Mouse (Mus musculus): ENCODE data around the gene Olfr763. TPM values are rescaled to one million over a fixed set of nuclear protein-coding genes. Genes with fewer than 3 reads are reported as not detected.

Olfr763 gene
- not detected in 2 replicates for polyA plus RNA-seq (2015; fragmentation: Nextera tagmentation; extraction: Ambion mirVana)

- H3K4me1 ChIP-seq (replicated peaks; ENCODE audit: control insufficient read depth, insufficient read depth): no peaks in the 10 kb centered on the region
- no peak within 1 kb of the TSS for H3K9ac ChIP-seq (ENCODE audit: low read length)
- DNase-seq (ENCODE audit: low spot score): no peak
- no peak within 1 kb of the TSS for H3K4me2 ChIP-seq (replicated peaks; ENCODE audit: low read depth)
- no peak for TF ChIP-seq CTCF (IDR thresholded peaks at IDR 0.05; ENCODE audit: low read depth)
- TF ChIP-seq EP300 (optimal IDR thresholded peaks at IDR 0.05): no peak
- H3K27ac ChIP-seq (replicated peaks): no peak within 1 kb of the TSS
- H3K9me3 ChIP-seq (ENCODE audit: control insufficient read depth, low read length): no peaks in the 10 kb centered on the region
- WGBS: 79% methylated on average over 2 of the region's 2 CpGs
- no peaks in the 10 kb centered on the region for H3K27me3 ChIP-seq (ENCODE audit: control insufficient read depth, insufficient read depth, low read length)
- H3K4me3 ChIP-seq (ENCODE audit: low read depth, low read length): no peak within 1 kb of the TSS
- ATAC-seq (ENCODE audit: low FRiP score, low TSS enrichment): no peak
- no peaks in the 10 kb centered on the region for H3K36me3 ChIP-seq (ENCODE audit: control insufficient read depth, insufficient read depth, low read length)
These were observed at the start of gene Olfr763 for GRCm38 (mm10) chr10:129010288-129010841. Gene Olfr763 (plus strand): TSS chr10:129010791.

- H3K27ac ChIP-seq (replicated peaks): no peak overlapping the region
- no peak overlapping the region for H3K4me3 ChIP-seq (ENCODE audit: low read depth, low read length)
- no peak overlapping the region for H3K4me2 ChIP-seq (replicated peaks; ENCODE audit: low read depth)
- ATAC-seq (ENCODE audit: low FRiP score, low TSS enrichment) (no peak), DNase-seq (ENCODE audit: low spot score) (no peak)
- H3K9me3 ChIP-seq (ENCODE audit: control insufficient read depth, low read length): no peaks in the 10 kb centered on the region
- no peaks in the 10 kb centered on the region for H3K36me3 ChIP-seq (ENCODE audit: control insufficient read depth, insufficient read depth, low read length)
- no peak overlapping the region for H3K9ac ChIP-seq (ENCODE audit: low read length)
- WGBS: 60% methylated on average over 2 of the region's 2 CpGs
- no peaks in the 10 kb centered on the region for H3K27me3 ChIP-seq (ENCODE audit: control insufficient read depth, insufficient read depth, low read length)
- TF ChIP-seq CTCF (IDR thresholded peaks at IDR 0.05; ENCODE audit: low read depth): no peak
- no peak for TF ChIP-seq EP300 (optimal IDR thresholded peaks at IDR 0.05)
- no peaks in the 10 kb centered on the region for H3K4me1 ChIP-seq (replicated peaks; ENCODE audit: control insufficient read depth, insufficient read depth)
These were observed 45.6 kb upstream of the Olfr763 start for GRCm38 (mm10) chr10:128964961-128965360.

GRCm38 (mm10) chr10:128965871-128966270 lies 44.7 kb upstream of the Olfr763 start:
- Histone ChIP-seq H3K4me3 (ENCODE audit: low read depth, low read length) (no peak overlapping the region), H3K27ac (replicated peaks) (no peak overlapping the region), H3K4me1 (replicated peaks; ENCODE audit: control insufficient read depth, insufficient read depth) (no peaks in the 10 kb centered on the region), H3K4me2 (replicated peaks; ENCODE audit: low read depth) (no peak overlapping the region), H3K27me3 (ENCODE audit: control insufficient read depth, insufficient read depth, low read length) (no peaks in the 10 kb centered on the region), H3K9me3 (ENCODE audit: control insufficient read depth, low read length) (no peaks in the 10 kb centered on the region), H3K36me3 (ENCODE audit: control insufficient read depth, insufficient read depth, low read length) (no peaks in the 10 kb centered on the region), H3K9ac (ENCODE audit: low read length) (no peak overlapping the region)
- no peak for ATAC-seq (ENCODE audit: low FRiP score, low TSS enrichment)
- WGBS: 54% methylated on average over 6 of the region's 6 CpGs
- TF ChIP-seq CTCF (IDR thresholded peaks at IDR 0.05; ENCODE audit: low read depth) (no peak), EP300 (optimal IDR thresholded peaks at IDR 0.05) (no peak)
- no peak for DNase-seq (ENCODE audit: low spot score)

DNA sequence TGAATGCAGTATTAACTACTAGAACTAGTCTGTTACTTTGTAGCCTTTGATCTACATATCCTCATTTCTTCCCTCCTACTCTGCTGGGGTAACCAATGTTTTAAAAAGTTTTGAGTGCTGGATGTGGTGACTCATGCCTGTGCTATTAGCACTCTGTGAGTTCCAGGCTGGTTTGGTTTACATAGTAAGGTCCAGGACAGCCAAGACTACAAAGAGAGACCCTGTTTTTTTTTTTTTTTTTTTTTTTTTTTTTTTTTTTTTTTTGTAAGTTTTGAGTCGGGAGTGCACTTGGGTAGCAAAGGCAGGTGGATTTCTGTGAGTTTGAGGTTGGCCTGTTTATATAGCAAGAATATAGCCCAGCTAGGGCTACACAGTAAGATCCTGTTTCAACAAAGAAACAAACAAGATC lies 42.2 kb upstream of the Olfr763 start:
- WGBS: 5% methylated on average over 1 of the region's 1 CpGs
- Histone ChIP-seq H3K27me3 (ENCODE audit: control insufficient read depth, insufficient read depth, low read length) (no peaks in the 10 kb centered on the region), H3K4me1 (replicated peaks; ENCODE audit: control insufficient read depth, insufficient read depth) (no peaks in the 10 kb centered on the region), H3K36me3 (ENCODE audit: control insufficient read depth, insufficient read depth, low read length) (no peaks in the 10 kb centered on the region), H3K27ac (replicated peaks) (peak overlapping the region; percentile 74), H3K9me3 (ENCODE audit: control insufficient read depth, low read length) (no peaks in the 10 kb centered on the region), H3K9ac (ENCODE audit: low read length) (no peak overlapping the region), H3K4me2 (replicated peaks; ENCODE audit: low read depth) (no peak overlapping the region), H3K4me3 (ENCODE audit: low read depth, low read length) (no peak overlapping the region)
- TF ChIP-seq CTCF (IDR thresholded peaks at IDR 0.05; ENCODE audit: low read depth) (no peak), EP300 (optimal IDR thresholded peaks at IDR 0.05) (no peak)
- ATAC-seq (ENCODE audit: low FRiP score, low TSS enrichment): peak; percentile 87
- peak; percentile 35 for DNase-seq (ENCODE audit: low spot score)

DNA sequence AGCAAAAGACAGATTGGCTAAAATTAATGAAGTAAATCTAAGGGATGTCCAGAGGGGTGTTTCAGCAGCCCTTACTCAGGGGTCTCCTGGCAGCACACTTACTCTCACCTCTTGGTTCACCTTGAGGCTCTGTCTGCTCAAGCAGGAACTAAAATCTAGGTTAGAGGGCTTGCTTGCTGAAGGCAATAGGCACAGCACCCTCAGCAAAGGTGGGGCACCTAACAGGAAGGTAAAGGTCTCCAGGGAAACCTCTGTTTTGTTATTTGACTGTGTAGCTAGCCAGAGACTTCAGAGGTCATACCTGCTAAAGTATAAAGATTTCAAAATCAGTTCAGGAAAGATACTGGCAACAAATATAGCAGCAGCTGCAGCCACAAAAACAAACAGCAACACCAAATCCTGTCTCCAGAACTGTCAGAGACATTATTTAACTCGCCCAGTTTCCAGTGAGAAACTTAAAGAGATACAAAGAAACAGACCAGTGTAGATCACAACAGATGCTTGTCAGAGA lies 39.8 kb upstream of the Olfr763 start:
- TF ChIP-seq CTCF (IDR thresholded peaks at IDR 0.05; ENCODE audit: low read depth) (no peak), EP300 (optimal IDR thresholded peaks at IDR 0.05) (no peak)
- 16% methylated on average over 1 of the region's 1 CpGs for WGBS
- H3K4me2 ChIP-seq (replicated peaks; ENCODE audit: low read depth): no peak overlapping the region
- no peaks in the 10 kb centered on the region for H3K9me3 ChIP-seq (ENCODE audit: control insufficient read depth, low read length)
- no peaks in the 10 kb centered on the region for H3K27me3 ChIP-seq (ENCODE audit: control insufficient read depth, insufficient read depth, low read length)
- ATAC-seq (ENCODE audit: low FRiP score, low TSS enrichment): peak; percentile 88
- peak; percentile 62 for DNase-seq (ENCODE audit: low spot score)
- peak overlapping the region; percentile 86 for H3K27ac ChIP-seq (replicated peaks)
- H3K36me3 ChIP-seq (ENCODE audit: control insufficient read depth, insufficient read depth, low read length): no peaks in the 10 kb centered on the region
- H3K4me3 ChIP-seq (ENCODE audit: low read depth, low read length): no peak overlapping the region
- H3K4me1 ChIP-seq (replicated peaks; ENCODE audit: control insufficient read depth, insufficient read depth): no peaks in the 10 kb centered on the region
- no peak overlapping the region for H3K9ac ChIP-seq (ENCODE audit: low read length)

GRCm38 (mm10) chr10:128972841-128973240 lies 37.8 kb upstream of the Olfr763 start:
- Histone ChIP-seq H3K36me3 (ENCODE audit: control insufficient read depth, insufficient read depth, low read length) (no peaks in the 10 kb centered on the region), H3K9me3 (ENCODE audit: control insufficient read depth, low read length) (no peaks in the 10 kb centered on the region), H3K27ac (replicated peaks) (no peak overlapping the region), H3K27me3 (ENCODE audit: control insufficient read depth, insufficient read depth, low read length) (no peaks in the 10 kb centered on the region), H3K4me1 (replicated peaks; ENCODE audit: control insufficient read depth, insufficient read depth) (no peaks in the 10 kb centered on the region), H3K4me3 (ENCODE audit: low read depth, low read length) (no peak overlapping the region), H3K4me2 (replicated peaks; ENCODE audit: low read depth) (no peak overlapping the region), H3K9ac (ENCODE audit: low read length) (no peak overlapping the region)
- TF ChIP-seq CTCF (IDR thresholded peaks at IDR 0.05; ENCODE audit: low read depth): no peak
- no peak for TF ChIP-seq EP300 (optimal IDR thresholded peaks at IDR 0.05)
- 79% methylated on average over 4 of the region's 4 CpGs for WGBS
- ATAC-seq (ENCODE audit: low FRiP score, low TSS enrichment) (no peak), DNase-seq (ENCODE audit: low spot score) (no peak)
